Mouse (Mus musculus) forebrain, embryonic 10.5 days (tissue): ENCODE measurements at regions not wholly inside any gene's neighbourhood (a gene's known extent, or its start where the extent isn't known, plus 50 kb on each side); places are given as distances from the start of the nearest gene placed in this dataset.

ENCODE experiments used
- DNase-seq: peaks from one replicate; pipeline ENCODE4 v3.0.0-alpha.2; 2017; ENCODE audit warnings: low spot score; ENCODE audit errors: extremely low spot score
- H3K27ac ChIP-seq: fragments of 300-500 bp; sonication (generic); 2 replicates; pipeline ENCODE4 v1.5.1; 2016; ENCODE audit warnings: mild to moderate bottlenecking
- H3K27me3 ChIP-seq: fragments of 300-500 bp; sonication (generic); 2 replicates; pipeline ENCODE4 v1.6.1; 2016; ENCODE audit warnings: mild to moderate bottlenecking; ENCODE audit not compliant: poor library complexity, severe bottlenecking
- H3K36me3 ChIP-seq: fragments of 300-500 bp; sonication (generic); replicated peaks from 2 replicates; pipeline ENCODE4 v1.6.1; 2016; ENCODE audit warnings: mild to moderate bottlenecking, moderate library complexity
- H3K4me1 ChIP-seq: fragments of 300-500 bp; sonication (generic); 2 replicates; pipeline ENCODE4 v1.6.1; 2016
- H3K4me3 ChIP-seq: fragments of 300-500 bp; sonication (generic); 2 replicates; pipeline ENCODE4 v1.5.1; 2016; ENCODE audit warnings: mild to moderate bottlenecking, moderate library complexity
- H3K9me3 ChIP-seq: fragments of 300-500 bp; sonication (generic); 2 replicates; pipeline ENCODE4 v1.6.1; 2016; ENCODE audit warnings: mild to moderate bottlenecking, moderate library complexity
- WGBS: fragments of 180-500 bp; shearing (Covaris S2); methylation state at CpG from one replicate; pipeline ENCODE4 v1.1.7; 2016; 5-methylcytosine and 5-hydroxymethylcytosine counted together

GRCm38 (mm10) chr14:120679072-120679471 is 200.8 kb downstream of the Rap2a start:
- WGBS = 67% methylated on average over 2 of the region's 2 CpGs
- no peak for DNase-seq
- no peaks in the 10 kb centered on the region for H3K9me3 ChIP-seq
- no peak overlapping the region for H3K4me3 ChIP-seq
- no peaks in the 10 kb centered on the region for H3K36me3 ChIP-seq
- H3K4me1 ChIP-seq = no peaks in the 10 kb centered on the region
- no peak overlapping the region for H3K27ac ChIP-seq
- no peaks in the 10 kb centered on the region for H3K27me3 ChIP-seq

- Histone ChIP-seq H3K36me3 (no peaks in the 10 kb centered on the region), H3K4me1 (no peaks in the 10 kb centered on the region), H3K9me3 (no peaks in the 10 kb centered on the region), H3K27me3 (no peaks in the 10 kb centered on the region), H3K4me3 (no peak overlapping the region), H3K27ac (no peak overlapping the region)
- 97% methylated on average over 2 of the region's 2 CpGs for WGBS
- no peak for DNase-seq
Measured at GRCm38 (mm10) chr14:120680272-120680671, 202.0 kb downstream of the Rap2a start.

- no peak overlapping the region for H3K27ac ChIP-seq
- no peaks in the 10 kb centered on the region for H3K36me3 ChIP-seq
- H3K9me3 ChIP-seq = no peaks in the 10 kb centered on the region
- no peak overlapping the region for H3K4me3 ChIP-seq
- no peaks in the 10 kb centered on the region for H3K27me3 ChIP-seq
- DNase-seq = no peak
- 0 out of 2 replicates have a peak, but pooled peaks cover 3% of the 10 kb centered on the region for H3K4me1 ChIP-seq
- 90% methylated on average over 4 of the region's 4 CpGs for WGBS
Measured at GRCm38 (mm10) chr14:120685263-120685662, 207.0 kb downstream of the Rap2a start.

GRCm38 (mm10) chr14:120685877-120686276 is 207.6 kb downstream of the Rap2a start:
- no peak for DNase-seq
- H3K36me3 ChIP-seq = no peaks in the 10 kb centered on the region
- H3K27me3 ChIP-seq = no peaks in the 10 kb centered on the region
- no peaks in the 10 kb centered on the region for H3K9me3 ChIP-seq
- WGBS = 92% methylated on average over 7 of the region's 7 CpGs
- 0 out of 2 replicates have a peak, but pooled peaks cover 3% of the 10 kb centered on the region for H3K4me1 ChIP-seq
- no peak overlapping the region for H3K27ac ChIP-seq
- no peak overlapping the region for H3K4me3 ChIP-seq

GRCm38 (mm10) chr14:120686751-120687150 is 208.5 kb downstream of the Rap2a start:
- Histone ChIP-seq H3K27ac (no peak overlapping the region), H3K4me3 (no peak overlapping the region), H3K4me1 (0 out of 2 replicates have a peak, but pooled peaks cover 3% of the 10 kb centered on the region), H3K9me3 (no peaks in the 10 kb centered on the region), H3K36me3 (no peaks in the 10 kb centered on the region), H3K27me3 (no peaks in the 10 kb centered on the region)
- 91% methylated on average over 4 of the region's 4 CpGs for WGBS
- no peak for DNase-seq

GRCm38 (mm10) chr14:120699378-120699777 is 211.6 kb upstream of the Ipo5 start:
- H3K36me3 ChIP-seq = no peaks in the 10 kb centered on the region
- no peaks in the 10 kb centered on the region for H3K9me3 ChIP-seq
- H3K4me3 ChIP-seq = no peak overlapping the region
- no peaks in the 10 kb centered on the region for H3K27me3 ChIP-seq
- no peak overlapping the region for H3K27ac ChIP-seq
- 0 out of 2 replicates have a peak, but pooled peaks cover 2% of the 10 kb centered on the region for H3K4me1 ChIP-seq
- 85% methylated on average over 4 of the region's 4 CpGs for WGBS
- no peak for DNase-seq

GRCm38 (mm10) chr14:120705301-120705801 is 205.7 kb upstream of the Ipo5 start:
- Histone ChIP-seq H3K27me3 (no peaks in the 10 kb centered on the region), H3K27ac (no peak overlapping the region), H3K9me3 (no peaks in the 10 kb centered on the region), H3K4me1 (peaks cover 12% of the 10 kb centered on the region; the same call in 1 of the 2 replicates), H3K36me3 (no peaks in the 10 kb centered on the region), H3K4me3 (no peak overlapping the region)
- no peak for DNase-seq
- 90% methylated on average over 4 of the region's 4 CpGs for WGBS

GRCm38 (mm10) chr14:120710782-120711181 is 200.2 kb upstream of the Ipo5 start:
- no peaks in the 10 kb centered on the region for H3K9me3 ChIP-seq

GRCm38 (mm10) chr14:120720464-120721445 is 190.3 kb upstream of the Ipo5 start:
- 82% methylated on average over 20 of the region's 20 CpGs for WGBS
- no peak overlapping the region for H3K27ac ChIP-seq
- no peak overlapping the region for H3K4me3 ChIP-seq
- no peaks in the 10 kb centered on the region for H3K36me3 ChIP-seq
- no peaks in the 10 kb centered on the region for H3K4me1 ChIP-seq
- no peaks in the 10 kb centered on the region for H3K9me3 ChIP-seq
- no peaks in the 10 kb centered on the region for H3K27me3 ChIP-seq
- no peak for DNase-seq

More at GRCm38 (mm10) chr14:120710782-120711181, 200.2 kb upstream of the Ipo5 start:
- Histone ChIP-seq H3K4me3 (no peak overlapping the region), H3K27ac (no peak overlapping the region), H3K27me3 (no peaks in the 10 kb centered on the region), H3K36me3 (no peaks in the 10 kb centered on the region), H3K4me1 (peaks cover 10% of the 10 kb centered on the region; the same call in 1 of the 2 replicates)
- no peak for DNase-seq
- WGBS = 91% methylated on average over 4 of the region's 4 CpGs

GRCm38 (mm10) chr14:120721593-120722461 is 189.2 kb upstream of the Ipo5 start:
- H3K27me3 ChIP-seq = no peaks in the 10 kb centered on the region
- no peaks in the 10 kb centered on the region for H3K36me3 ChIP-seq
- WGBS = 85% methylated on average over 6 of the region's 6 CpGs
- H3K4me3 ChIP-seq = no peak overlapping the region
- no peak overlapping the region for H3K27ac ChIP-seq
- no peaks in the 10 kb centered on the region for H3K9me3 ChIP-seq
- no peak for DNase-seq
- no peaks in the 10 kb centered on the region for H3K4me1 ChIP-seq

GRCm38 (mm10) chr14:120722546-120723112 is 188.4 kb upstream of the Ipo5 start:
- H3K27me3 ChIP-seq = no peaks in the 10 kb centered on the region
- 74% methylated on average over 6 of the region's 6 CpGs for WGBS
- no peak overlapping the region for H3K4me3 ChIP-seq
- no peaks in the 10 kb centered on the region for H3K36me3 ChIP-seq
- H3K4me1 ChIP-seq = no peaks in the 10 kb centered on the region
- H3K27ac ChIP-seq = no peak overlapping the region
- no peak for DNase-seq
- H3K9me3 ChIP-seq = no peaks in the 10 kb centered on the region

GRCm38 (mm10) chr14:120728107-120728506 is 182.9 kb upstream of the Ipo5 start:
- Histone ChIP-seq H3K4me1 (peaks cover 22% of the 10 kb centered on the region), H3K27me3 (no peaks in the 10 kb centered on the region), H3K9me3 (no peaks in the 10 kb centered on the region), H3K4me3 (no peak overlapping the region), H3K36me3 (no peaks in the 10 kb centered on the region), H3K27ac (no peak overlapping the region)
- no peak for DNase-seq
- 89% methylated on average over 10 of the region's 10 CpGs for WGBS
